Mouse (Mus musculus): ENCODE measurements around the gene Trappc6a.

Trappc6a gene

DNA sequence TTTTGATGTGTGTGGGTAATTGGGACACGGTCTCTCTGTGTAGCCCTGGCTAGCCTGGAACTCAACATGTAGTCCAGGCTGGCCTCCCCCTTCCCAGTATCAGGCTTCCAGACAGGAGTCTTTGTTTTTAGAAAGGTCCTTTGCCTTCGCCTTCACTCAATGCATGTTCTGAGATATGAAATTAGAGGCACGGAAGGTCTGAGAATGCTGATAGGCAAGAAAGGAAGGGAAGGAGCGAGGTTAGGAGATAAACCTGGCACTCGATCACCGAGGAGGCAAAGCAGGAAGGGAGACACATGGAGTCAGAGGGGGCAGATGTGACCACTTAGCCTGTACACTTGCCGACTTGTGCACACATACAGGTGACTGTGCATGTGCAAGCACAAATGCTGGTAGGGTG, 21.6 kb upstream of the Trappc6a start:
- intact Hi-C loops (cut with DNase I), result no loop called here

DNA sequence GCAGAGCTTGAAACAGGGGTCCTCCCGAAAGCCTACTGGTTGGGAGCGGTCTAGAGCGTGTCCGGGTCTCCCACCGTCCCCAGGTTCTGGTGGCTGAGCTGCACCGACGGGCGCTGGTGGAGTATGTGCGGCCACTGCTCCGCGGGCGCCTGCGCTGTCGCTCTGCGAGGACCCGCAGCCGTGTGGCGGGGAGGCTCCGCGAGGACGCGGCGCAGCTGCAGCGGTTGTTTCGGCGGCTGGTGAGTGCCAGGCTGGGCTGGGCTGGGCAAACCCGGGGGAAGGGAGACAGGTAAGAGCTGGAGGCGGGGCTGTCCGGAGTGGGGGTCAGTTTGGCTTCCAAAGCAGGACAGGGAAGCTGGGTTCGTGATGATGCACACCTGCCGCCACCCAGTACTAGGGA, 18.7 kb upstream of the Trappc6a start:
- intact Hi-C loops (cut with DNase I), result no loop called here

DNA sequence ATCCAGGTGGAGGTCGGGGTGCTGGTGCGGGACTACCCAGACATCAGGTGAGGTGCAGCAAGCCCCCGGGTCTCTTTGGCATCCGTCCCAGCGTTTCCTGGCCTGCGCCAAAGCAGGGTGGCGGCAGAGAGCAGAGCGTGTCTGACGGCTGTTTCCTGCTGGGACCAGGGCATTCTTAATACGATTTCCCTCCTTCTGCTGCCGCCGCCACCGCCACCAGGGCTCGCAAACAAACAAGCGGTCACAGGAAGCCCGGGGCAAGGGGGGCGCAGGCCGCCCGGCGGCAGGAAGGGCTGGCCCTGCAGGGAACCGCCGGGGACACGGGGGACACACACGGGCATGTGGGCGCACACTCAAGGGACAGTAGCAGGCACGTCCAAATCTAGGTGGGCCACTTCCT, 16.5 kb upstream of the Trappc6a start:
- intact Hi-C loops (cut with DNase I), result no loop called here

DNA sequence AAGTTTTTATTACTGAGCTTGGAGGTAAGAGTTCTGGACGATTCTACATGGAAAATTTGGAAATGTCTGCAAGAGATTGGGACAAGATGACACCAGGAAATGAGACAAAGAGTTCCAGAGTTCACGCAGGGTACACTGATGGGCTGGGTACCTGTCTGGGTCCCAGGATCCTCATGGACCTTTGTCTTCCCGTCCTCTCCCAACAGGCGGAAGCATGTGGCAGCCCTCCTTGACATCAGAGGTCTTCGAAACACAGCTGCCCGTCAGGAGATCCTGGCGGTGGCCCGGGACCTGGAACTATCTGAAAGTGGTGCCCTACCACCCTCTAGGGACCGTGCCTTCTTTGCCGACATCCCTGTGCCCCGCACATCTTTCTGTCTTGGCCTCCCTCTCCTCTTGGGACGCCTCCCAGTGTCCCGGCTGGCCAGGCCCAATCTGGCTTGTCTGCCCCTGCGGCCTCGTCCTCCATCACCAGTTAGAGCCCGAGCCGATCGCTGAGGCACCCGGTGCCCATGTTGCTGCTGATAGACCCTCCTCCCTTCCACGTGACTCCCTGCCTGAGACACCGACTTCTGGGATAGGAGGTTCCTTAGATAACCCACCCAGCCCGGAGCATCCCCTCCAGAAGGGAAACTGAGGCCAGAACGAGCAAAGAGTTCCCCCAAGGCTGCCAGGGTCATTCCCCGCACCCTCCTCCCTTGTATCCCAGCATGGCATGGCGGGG, 13.3 kb upstream of the Trappc6a start:
- intact Hi-C loops (cut with DNase I), result no loop called here

DNA sequence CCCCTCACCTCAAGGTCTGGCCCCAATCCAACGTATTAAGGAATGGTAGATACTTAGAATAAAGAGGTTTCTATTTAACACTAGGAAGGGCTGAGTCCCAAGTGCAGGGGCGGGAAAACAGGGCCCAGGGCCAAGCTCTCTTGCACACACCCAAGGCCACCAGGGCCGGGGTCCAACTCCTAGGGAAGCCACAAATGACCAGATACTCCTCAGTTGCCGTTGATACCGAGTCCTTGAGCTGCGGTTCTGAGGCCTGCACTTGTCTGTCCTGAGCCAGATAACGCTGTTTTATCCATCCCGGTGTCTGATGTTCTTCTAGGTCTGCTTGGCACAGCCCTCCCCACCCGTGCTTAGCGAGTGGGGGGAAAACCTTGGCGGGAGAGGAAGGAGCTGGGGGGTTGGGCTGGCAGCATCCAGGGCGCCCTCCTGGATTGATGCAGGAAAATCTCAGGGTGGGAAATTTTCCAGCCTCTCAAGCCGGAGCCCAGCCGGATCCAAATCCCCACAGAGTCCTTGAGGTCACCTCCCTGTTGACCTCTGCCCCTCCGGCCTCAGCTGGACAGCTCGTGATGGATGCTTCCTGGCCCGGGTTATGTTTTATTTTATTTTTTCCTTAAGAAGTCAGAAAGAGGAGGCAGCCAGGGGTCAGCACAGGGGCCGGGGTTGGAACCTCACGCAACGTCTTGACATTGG, 12.5 kb upstream of the Trappc6a start:
- intact Hi-C loops (cut with DNase I), result no loop called here

DNA sequence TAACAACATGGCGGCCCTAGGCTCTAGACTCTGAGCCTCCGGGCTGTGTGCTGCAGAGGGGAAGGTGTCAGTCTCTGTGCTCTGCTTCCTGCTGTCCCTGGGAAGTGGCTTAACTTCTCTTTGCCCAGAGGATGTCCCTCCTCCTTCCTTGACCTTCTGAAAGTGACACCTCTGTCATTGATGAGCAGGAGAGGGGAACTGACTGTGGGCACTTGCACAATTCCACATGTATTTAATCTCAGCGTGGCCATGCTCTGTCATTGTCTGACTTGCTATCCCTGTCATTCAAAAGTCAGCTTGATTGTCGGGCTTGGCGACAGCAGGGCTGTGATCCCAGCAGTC, 12.0 kb upstream of the Trappc6a start:
- intact Hi-C loops (cut with DNase I), result no loop called here

DNA sequence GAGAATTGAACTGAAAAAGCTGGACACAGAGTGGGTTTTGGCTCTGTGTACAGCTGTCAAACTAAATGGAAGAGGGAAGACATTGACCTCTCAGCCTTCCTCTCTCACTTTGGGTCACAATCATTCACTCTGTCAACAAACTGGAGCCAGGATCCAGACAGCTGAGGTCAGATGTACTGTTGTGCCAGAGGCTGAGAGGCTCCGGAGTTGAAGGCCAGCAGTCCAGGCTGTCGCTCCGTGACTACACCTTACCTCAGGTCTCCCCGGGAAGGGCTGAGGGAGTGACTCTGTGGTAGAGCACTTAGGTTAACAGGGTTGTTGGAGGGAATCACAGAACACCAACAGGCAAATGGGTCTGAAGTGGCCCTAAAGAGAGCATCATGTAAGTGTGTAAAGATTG, 9.9 kb upstream of the Trappc6a start:
- intact Hi-C loops (cut with DNase I), result no loop called here

DNA sequence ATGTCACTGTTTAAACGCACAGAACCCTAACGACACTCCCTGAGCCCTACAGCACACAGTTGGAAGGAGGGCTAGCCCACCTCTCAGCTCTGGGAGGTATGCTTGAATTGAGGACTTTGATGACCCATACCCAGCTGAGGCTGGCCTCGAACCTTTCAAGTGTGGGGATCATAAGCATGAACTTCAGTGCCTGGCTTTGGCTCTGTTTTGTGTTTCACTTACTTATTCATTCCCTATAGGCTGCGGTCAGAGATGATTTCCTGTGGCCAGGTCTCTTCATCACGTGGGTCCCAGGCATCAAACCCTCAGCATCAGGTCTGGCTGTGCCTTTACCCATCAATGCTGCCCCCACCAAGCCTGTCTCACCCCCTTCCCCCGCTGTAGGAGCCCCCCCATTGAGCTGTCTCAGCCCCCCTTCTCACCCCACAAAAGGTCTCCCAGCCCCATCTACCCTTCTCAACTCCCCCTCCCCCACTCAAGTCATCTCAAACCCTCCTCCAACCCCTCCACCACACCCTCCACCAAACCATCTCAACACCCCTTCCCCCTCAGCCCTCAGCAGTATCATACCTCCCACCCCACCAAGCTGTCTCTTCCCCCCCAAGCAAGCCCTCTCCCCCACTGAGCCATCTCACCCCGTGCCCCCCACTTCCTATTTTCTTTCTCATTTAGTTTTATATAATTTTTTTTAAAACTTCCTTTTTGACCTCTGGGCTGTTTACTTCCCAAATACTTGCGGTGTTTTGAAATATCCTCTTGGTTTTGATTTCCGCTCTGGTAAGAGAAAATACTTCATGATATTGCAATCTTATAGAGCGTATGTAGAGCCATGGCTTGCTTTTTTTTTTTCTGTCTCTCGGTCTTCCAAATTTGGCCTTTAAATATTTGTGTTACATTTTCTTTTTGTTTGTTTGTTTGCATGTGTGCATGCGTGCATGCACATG, 7.5 kb upstream of the Trappc6a start:
- intact Hi-C loops (cut with DNase I), result no loop called here

DNA sequence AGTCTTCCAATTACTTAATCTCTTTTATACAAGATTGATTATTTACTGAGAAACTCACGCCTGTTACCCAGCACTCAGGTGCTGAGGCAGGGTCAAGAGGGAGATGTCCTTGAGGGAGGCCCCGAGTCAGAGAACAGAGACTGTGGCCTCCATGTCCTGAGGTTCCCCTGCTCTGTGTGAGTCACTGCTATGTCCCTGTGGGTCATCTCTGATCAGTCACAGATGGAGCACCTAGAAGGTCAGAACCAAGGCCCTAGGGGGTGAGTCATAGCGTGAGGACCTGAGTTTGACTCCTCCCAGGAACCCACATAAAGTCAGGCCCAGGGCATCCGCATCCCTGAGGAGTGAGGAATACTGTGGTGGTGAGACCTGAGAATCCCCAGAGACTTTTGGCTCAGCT, 6.5 kb upstream of the Trappc6a start:
- intact Hi-C loops (cut with DNase I), result no loop called here

DNA sequence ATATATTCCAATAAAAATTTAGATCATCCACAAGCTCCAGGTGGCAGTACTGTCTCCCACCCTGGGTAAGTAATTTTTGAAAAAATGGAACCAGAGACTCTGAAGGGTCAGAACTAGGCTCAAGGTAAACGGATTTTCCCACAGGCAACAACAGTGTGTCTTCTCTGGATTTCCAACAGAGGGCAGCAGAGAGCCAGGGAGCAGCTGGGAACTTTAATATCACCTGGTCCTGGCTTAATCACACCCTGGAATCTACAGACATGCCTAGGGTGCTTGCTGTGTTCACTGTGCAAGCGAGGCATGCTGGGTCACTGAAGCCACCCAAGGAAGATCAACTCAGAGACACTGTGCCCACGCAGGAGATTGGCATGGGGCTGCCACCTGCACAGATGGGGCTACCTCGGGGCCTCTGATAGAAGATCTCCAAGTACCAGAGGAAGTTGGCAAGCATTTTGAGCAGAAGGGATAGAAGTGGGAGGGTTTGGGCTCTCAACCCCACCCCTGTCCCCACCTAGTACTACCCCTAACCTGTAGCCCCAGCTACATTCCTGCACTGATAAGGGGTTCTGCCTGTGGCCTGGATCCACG, 4.6 kb upstream of the Trappc6a start:
- intact Hi-C loops (cut with DNase I), result no loop called here

DNA sequence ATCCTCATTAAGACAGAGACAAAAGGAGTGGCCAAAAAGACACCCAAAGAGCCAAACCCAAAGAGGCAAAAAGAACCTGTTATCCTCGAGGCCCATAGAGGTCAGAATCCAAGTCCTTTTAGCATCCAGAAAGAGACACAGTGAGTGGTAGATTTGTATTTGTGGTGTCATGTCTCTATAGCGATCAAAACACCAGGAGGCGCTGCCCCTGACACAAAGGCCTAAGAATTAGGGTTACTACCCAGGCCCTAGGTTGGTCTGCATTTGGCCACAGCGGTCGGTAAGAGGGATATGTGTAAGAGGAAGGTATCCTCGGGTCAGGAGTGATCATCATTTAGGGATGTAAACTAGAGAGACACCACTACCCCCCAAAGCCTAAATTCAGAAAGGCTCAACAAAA, 1.9 kb upstream of the Trappc6a start:
- intact Hi-C loops (cut with DNase I), result loop anchor here (5.0 kb wide), 2 partner anchors 49 to 66 kb away; partner anchors contain the start of gene Mark4

DNA sequence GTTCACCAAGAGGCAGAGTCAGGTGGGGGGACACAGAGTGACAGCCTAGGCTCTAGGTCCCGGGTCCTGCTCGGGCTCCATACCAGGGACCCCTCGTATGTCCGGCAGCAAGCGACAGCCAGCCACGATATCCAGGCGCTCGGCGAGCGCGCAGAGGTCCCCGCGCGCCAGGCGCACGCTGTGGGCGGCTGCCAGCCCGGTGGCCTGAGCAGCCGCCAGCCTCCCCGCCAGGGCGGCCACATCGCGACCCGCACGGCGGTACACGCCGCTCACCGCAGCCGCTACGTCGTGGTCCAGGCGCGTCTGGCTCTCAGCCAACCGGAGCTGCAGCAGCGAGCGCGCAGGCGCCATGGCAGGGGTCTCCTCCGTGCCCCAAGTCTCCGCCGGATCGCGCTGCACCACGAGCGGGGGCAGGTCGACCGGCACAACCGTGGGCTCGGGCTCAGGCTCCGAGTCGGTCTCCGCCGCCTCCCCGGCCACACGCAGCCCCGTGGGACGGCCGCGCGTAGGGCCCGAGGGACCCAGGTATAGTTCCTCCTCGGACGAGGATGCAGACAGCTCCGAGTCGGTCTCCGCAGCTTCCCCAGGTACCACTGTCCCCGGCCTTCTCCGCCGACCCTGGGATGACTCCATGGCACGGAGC, 1.1 kb upstream of the Trappc6a start:
- intact Hi-C loops (cut with DNase I), result loop anchor here (5.0 kb wide), 2 partner anchors 50 to 65 kb away; partner anchors contain the start of gene Mark4

DNA sequence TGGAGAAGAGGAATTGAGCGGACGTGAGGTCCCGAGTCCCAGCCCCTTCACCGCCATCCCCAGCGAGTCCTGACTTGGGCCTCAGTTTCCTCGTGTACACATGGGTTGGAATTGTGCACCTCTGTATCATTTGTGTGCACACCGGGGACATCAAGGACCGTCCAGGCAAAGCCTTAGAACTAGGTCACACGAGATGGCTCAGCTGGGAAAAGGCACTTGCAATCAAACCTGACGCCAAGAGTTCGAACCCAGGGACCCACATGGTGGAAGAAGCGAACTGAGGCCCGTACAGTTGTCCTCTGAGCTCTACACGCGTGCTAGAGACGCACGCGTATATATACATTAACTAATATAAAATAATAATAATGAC, 598 bp upstream of the Trappc6a start:
- intact Hi-C loops (cut with DNase I), result loop anchor here (5.0 kb wide), 2 partner anchors 50 to 65 kb away; partner anchors contain the start of gene Mark4

DNA sequence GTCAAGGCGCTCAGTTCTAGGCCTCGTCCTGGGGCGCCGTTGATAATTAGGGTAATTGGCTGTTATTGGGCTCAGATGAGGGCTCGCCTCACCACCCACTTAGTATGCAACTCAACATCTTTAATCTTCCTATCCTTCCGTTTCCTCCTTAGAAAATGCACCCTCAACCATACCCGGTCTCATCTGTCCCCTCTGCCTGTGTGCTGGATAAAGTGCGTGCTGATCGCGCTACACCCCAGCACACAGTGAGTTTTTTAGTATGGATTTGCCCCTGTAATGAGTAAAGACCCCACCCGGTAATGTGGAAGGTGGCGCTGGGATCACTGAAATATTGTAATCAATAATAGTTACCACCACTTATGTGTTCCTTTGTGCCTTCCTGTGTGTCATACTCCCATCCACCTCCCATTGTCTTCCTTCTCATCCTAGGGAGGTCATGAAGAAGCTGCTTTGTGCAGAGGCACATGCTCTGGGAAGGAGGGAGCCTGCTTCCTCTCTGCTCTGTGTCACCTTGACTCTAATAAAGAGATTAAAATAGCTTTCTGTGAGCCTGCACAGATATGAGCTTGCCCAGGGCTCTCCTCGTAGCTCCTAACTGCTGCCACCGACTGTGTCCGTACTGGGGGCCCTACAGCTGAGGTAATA, 851 bp downstream of the Trappc6a start:
- intact Hi-C loops (cut with DNase I), result loop anchor here (5.0 kb wide), 2 partner anchors 52 to 63 kb away; partner anchors contain the start of gene Mark4

DNA sequence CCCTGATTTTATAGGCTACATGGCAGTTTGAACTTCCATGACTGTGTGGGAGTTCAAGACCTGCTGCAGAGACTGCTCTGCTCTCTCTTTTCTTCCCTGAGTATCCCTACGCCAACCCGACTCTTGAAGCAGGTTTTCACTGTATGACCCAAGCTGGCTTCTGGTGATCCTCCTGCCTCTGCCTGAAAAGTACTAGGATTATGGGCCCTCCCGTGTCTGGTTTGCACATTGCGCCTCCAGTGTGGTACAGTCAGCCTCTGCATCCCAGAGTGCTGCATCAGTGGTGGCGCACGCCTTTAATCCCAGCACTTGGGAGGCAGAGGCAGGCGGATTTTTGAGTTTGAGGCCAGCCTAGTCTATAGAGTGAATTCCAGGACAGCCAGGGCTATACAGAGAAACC, 1.6 kb downstream of the Trappc6a start:
- intact Hi-C loops (cut with DNase I), result loop anchor here (5.0 to 10.0 kb wide), 3 partner anchors 52 to 105 kb away; partner anchors contain the start of genes Ckm, Klc3 and Mark4

DNA sequence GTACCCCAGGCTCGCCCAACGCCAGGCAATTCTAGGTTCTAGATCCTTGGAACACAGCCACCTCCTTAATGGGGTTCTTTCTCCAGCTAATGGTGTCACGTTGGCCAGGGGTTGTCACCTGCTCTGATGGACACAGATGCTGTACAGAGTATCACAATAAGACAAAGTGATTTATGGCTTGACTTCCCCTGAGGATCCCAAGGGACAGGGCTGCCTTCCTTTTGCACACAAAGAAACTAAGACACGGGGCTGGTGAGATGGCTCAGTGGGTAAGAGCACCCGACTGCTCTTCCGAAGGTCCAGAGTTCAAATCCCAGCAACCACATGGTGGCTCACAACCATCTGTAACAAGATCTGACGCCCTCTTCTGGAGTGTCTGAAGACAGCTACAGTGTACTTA, 3.7 kb downstream of the Trappc6a start:
- intact Hi-C loops (cut with DNase I), result loop anchor here (10.0 kb wide), 1 partner anchor 107 kb away; the partner anchor contains the start of genes Ckm and Klc3

DNA sequence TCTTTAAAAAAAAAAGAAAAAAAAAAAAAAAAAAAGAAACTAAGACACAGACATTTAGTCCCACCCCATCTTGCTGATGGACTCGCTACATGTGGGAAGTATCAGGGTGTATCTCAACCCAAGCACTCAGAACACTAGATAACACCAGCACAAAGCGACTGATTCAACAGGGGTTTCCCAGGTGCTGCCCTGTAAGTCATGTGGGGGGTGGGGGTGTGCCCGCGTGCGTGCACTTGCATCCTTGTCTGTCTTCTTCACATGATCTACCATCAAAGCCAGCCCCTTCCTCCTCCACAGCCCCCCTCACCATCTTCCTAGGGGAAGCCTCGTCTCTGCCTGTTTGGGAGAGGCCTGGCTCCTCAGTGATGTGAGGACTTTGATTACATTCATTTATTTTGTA, 4.2 kb downstream of the Trappc6a start:
- intact Hi-C loops (cut with DNase I), result loop anchor here (10.0 kb wide), 1 partner anchor 108 kb away; the partner anchor contains the start of genes Ckm and Klc3

DNA sequence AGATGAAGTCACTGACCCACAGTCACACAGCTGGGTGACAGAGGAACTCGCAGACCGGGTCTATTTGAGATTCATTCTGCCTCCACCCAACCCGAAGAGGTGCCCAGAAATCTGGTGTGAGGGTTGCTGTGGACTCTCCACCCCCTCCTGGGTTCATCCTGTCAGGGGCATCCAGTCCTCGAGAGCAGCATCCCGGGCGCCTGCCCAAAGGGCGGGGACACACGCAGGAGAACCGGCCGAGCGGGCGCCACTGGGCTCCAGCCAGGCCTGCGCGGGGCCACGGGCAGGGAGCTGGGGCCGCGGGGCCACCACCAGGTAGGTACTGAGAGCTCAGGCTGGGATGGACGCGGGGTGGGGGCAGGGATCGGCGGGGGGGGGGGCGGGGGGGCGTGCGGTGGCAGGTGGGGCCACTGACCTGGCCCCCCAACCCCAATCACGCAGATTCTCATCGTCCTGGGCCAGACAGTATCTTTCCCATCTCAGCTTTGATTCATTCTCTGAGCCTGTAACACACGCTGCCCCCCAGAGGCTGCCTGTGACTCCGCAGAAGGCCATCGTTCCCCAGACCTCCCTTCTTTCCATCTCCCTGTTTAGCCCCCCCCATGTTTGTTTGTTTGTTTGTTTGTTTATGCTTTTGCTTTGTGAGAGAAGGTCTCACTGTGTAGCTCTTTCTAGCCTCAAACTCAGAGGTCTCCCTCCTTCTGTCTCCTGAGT, 9.6 kb downstream of the Trappc6a start, which contains the start of gene Nkpd1:
Nkpd1 (plus strand) TSS at position 187 of the 714 bp plus-strand sequence.
- intact Hi-C loops (cut with DNase I), result loop anchor here (10.0 kb wide), 1 partner anchor 113 kb away; the partner anchor contains the start of genes Ckm and Klc3

DNA sequence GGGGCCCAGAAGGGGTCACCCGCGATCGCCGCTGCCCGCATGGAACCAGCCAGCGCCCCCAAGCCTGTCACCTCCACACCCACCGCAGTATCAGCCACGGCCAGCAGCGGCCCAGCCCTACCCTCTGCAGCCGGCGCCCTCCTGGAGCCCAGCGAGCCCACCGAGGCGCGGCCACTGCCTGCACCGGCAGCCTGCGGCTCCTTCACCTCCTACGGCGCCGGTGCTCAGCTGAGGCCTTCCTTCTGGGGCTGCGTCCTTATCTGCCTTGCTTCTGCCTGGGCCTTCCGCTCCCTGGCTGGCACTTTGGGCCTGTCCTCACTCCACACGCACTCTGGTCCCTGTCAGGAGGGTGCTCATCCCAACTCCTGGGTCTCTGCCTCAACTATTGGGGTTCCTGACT, 11.8 kb downstream of the Trappc6a start:
- intact Hi-C loops (cut with DNase I), result loop anchor here (5.0 kb wide), 1 partner anchor 37 kb away; no protein-coding TSS in a partner anchor

All from adrenal gland (tissue).